Mouse (Mus musculus) layer of hippocampus, adult 18-20 months (tissue): ENCODE results near the gene Slc22a20. TPM values are rescaled to one million over a fixed set of nuclear protein-coding genes. Genes with fewer than 3 reads are reported as not detected.

ENCODE experiments used
- DNase-seq, 2 experiments: peaks; one replicate each; pipeline ENCODE4 v3.0.0; 2022; ENCODE audit warnings: low spot score in 2 of 2
- total RNA-seq, 2 experiments: library from RNA; stranded (reverse); gene quantifications; 2 replicates each; pipeline ENCODE4 v1.2.3; 2021

Slc22a20 gene
- total RNA-seq, 2 experiments from 2014 or later: not detected

DNA sequence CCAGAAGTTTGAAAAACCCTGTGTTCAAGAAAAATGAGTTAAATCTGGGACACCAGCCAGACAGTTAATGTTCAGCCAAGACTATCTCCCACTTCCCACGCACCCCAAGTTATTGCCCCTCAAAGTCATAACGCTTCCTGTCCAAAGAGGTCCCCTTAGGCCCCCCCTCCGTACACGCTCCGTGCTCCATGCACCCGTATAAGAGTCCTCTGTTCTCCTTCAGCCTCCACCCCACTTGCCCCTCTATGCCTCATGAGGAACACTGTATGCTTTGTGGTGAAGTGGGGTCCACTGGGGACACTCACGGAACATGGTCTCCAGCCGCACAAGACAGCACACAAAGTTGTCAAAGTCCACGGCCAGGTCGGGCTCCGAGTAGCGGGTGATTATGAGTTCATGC is 4.1 kb upstream of the Slc22a20 start:
- DNase-seq: no peak

DNA sequence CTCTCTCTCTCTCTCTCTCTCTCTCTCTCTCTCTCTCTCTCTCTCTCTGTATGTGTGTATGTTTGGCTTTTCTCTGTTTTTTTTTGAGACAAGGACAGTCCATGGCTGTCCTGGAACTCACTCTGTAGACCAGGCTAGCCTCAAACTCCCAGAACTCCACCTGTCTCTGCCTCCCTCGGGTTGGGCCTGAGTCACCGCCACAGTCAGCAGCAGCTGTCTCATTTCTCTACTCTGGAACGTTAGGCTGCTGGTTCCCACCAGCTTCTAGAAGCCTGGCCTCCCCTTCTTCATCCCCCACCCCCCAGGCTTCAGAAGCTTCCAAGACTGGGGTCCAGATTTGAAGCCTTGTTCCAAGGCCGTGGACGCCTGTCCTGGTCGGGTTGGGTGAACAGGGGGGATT is 3.6 kb upstream of the Slc22a20 start:
- no peak for DNase-seq

DNA sequence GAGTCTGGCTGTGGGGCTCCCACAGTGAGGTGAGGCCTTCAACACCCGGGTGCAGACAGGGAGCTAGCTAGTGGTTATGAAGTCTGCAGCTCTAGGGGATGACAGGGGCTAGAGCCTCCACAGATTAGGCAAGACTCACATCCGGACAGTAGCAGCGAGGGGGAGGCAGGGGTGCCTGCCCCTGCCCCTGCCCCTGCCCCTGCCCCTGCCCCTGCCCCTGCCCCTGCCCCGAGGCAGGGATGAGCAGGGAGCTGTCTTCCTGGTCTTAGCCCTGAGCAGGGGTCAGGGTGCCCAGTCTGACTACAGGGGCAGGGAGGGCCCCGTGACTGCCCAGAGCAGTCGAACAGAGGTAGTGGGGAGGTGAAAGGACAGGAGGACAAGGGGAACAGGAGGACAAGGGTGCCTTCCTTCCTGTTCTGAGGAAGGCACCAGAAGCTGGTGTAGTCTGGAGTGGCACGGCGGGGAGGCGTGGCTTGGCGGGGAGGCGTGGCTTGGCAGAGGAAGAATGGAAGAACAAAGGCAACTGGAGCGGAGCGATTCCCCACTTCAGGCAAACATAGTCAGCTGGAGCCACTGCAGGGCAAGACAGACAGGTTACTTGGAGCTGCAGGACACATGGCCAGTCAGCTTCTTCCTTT is 3.0 kb upstream of the Slc22a20 start:
- peak; percentile 28 to 37 for DNase-seq

DNA sequence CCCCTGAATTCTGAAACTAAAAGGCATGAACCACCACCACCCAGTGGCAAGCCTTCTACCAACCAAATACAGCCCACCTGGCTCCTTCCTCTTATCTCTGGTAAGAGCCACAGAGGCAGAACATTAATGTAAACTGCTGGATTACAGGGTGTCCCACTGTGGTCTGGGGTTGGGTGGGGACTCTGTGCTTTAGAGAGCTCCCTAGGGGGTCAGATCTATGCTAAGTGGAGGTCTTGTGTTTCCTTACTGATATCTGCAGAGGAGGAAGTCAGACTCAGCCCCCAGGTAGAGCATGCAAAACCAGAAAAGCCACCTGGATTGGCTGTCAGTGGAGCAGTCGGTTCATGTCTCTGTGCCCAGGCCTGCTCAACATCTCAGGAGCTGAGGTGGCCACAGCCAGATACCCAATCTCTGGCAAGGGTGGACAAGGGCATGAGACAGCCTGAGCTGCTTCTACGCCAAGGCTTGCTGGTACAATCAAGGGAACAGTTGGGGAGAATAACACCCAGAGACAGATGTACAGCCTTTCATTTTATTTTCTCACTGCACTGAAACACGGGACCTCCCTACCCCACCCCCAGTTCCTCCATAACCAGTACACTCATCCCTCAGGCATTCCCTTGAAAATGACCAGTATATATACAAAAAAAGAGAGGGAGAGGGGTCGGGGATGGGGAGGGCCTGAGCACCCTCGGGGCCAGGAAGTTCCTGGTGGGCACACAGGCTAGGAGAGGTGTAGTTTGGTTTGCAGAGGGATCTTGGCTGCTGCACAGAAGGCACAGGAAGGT is 2.3 kb upstream of the Slc22a20 start:
- no peak for DNase-seq

DNA sequence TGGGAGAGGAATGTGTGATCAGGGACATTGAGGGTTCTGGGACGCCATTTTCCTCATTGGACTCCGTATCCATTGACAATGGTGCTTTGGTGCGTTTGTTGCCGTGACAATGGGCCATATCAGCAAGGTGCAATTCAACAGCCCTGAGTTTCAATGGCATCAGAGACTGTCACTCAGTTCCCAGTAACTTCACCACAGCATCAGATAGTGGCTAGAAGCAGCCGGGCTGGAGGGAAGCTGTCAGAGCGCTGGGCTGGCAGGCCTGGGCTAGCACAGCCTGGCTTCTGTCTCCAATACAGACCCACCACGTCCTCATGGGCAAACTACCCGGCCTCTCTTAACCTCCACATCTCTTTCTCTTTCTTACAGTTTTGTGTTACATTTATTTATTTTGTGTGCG is 5.5 kb downstream of the Slc22a20 start:
- DNase-seq: no peak

DNA sequence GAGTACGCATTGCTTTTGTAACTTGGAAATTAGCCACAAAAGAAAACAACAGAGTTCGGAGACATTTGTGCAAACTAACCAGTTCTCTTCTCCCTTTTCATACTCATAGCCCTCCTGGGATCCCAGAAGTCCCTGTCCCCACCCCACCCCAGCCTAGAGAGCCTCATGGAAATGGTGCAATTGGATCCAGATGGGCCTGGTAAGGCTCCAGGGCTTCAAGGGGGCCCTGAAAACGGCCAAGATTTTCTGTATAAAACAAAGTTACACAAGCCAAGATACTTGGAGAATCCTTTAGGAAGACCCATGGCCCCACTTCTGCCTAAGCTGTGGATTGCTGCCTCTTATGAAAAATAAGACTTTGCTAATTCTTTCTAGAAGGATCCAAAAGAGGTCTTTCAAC is 8.2 kb downstream of the Slc22a20 start:
- DNase-seq: no peak

DNA sequence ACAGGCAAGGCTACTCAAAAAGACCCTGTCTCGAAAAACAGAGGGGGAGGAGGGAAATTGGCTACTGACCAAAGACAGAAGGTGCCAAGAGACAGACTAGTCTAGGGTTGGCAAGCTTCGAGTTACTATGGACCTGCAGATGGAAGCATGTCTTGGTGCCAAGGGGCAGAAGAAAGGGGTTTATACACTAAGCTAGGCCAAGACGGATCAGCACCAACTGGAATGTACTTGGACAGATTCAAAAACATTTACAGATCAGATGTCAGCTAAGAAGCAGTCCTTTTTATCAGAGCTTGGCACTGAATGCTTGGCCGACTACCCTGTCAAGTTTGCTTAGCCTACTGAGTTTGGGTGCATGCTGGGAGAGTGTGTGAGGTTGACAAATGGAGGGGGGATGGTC is 10.3 kb downstream of the Slc22a20 start:
- DNase-seq: peak; percentile 3 to 44

DNA sequence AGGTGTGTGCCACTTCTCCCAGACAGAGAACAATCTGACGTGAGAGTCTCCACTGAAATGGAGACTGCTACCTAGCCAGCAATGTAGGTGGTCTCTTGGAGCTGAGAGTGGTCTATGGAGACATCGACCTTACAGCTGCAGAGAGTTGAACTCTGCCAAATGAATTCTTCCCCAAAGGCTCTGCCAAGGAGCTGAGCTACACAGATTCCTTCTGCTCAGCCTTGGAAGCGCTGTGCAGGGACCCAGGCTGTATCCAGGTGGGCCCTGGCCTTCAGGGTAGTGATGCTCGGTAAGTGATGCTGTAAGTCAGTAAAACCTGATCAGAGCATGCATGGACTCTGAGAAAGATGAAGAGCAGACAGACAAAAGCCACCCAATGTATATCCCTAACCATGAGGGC is 10.8 kb downstream of the Slc22a20 start:
- no peak for DNase-seq

DNA sequence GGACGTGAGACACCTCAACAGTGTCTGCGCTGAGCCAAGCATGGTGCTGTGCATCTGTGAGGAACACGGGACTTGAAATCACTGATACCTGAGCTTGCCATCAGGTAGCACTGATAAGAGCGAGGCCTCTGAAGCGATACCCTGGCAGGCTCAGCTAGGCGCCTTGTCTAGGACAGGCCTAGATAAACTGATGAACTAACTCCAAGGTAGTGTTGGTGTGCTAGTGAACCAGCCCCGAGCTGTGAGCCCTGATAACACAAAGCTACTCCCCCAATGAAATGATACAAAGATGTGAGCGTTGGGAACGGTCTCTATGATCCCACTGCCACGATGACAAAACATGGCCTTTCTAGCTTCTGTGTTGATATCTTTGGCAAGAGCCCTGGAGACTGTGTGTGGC is 18.3 kb downstream of the Slc22a20 start:
- DNase-seq: no peak

DNA sequence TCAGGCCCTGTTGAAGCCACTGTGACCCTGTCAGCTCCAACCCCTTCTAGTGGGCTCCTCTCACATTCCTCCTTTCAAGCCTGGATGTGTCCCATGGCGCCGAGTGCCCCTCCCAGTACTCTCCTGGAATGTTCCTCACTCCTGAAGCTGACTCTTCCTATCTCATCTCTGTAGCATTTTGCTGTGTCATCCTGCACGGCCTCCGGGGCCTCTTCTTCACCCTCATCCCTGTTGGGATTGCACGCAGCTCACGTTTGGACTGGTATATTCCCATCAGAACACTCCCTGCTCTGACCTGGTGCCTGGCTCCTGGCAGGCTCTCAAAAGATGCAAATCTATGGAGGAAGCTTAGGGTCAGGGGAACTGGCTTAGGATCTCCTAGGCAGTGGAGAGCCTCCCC is 19.2 kb downstream of the Slc22a20 start:
- DNase-seq: no peak

DNA sequence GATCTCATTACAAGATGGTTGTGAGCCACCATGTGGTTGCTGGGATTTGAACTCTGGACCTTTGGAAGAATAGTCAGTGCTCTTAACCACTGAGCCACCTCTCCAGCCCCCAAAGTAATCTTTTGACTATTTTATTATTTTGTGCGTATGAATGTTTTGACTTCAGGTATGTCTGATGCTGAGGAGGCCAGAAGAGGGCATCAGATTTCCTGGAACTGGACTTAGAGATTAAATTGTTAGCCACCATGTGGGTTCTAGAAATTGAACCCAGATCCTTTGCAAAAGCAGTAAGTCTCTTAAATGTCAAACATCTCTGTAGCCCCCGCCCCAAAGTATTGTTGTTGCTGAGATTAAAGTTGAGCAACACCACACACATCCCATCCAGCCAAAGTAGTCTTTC is 20.0 kb downstream of the Slc22a20 start:
- DNase-seq: no peak

DNA sequence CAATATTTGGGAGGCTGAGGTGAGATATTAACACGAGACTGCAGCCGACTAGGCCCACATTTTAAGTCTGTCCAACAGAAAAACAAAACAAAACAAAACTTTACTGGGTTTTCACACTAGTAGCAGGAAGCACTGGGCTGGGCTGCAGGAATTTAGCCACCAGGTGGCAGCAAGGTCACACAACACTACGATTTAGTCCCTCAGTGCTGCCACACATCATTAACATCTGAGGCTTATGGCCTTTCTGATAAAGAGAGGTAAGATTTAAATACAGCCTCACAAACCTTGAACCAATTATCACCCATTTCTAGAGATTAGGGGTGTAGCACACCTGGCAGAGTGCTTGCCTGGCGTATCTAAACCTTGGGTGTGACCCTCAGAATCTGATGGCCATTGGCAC is 20.7 kb downstream of the Slc22a20 start:
- peak; percentile 26 to 78 for DNase-seq

DNA sequence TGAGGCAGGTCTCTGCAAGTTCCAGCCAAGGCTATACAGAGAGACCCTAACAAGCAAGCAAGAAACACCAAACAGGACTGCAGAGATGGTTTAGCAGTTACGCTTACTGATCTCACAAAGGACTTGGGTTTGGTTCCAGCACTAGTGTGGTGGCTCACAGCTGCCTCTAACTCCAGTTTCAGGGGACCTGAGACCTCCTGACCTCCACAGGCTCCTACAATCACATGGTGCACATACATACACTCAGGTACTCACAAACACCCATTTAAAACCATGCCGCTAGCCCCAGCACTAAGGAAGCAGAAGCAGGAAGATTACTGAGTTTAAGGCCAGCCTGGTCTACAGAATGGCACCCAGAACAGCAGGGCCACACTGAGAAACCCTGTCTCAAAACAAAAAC is 21.1 kb downstream of the Slc22a20 start:
- DNase-seq: no peak

DNA sequence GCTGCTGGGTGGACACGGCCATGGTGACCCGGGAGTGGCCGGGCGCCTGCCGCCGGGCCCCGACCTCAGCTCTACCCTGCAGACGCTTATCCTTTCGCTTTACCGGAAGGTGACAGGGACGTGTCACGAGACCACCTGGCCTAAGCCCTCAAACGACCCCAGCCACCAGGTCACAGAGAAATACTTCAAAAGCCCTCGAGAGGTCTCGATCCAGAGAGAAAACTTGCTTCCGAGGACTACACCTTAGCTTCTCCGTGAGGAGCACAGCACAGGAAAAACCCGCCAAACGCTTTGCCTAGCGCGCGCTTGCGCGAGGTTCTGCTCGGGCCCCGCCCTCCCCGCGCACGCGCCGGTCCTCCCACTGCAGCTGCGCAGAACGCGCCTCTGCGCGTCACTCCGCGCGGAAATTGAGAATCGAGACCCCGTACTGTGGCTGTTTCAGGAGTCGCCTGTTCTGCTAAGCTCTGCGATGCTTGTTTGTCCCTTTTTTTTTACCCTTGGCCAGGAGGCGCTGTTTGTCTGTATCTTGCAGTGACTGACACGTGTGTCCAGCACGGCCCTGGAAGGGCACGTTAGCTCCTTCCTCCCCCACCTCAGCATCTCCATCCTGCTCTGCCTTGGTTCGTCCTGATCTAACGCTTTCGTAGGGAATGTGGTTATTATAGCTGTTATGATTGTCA is 21.9 kb downstream of the Slc22a20 start, which contains the start of gene Pola2:
Pola2 (minus strand) TSS at position 320 of the 680 bp plus-strand sequence.
- DNase-seq: peak; percentile 83 to 89

DNA sequence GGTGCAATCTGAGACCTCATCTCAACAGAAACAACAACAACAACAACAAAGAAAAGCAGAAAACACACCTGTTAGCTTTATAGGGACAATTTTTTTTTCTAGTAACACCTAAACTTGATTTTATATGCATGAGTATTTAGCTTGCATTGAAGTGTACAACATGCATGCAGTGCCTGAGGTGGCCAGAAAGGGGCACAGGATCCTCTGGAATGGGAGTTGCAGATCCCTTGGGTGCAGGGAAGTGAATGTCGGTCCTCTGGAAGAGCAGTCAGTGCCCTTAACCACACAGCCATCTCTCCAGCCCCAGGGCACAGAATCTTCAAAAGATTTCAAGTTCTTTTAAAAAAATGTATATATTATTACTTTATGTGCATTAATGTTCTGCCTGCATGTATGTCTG is 23.3 kb downstream of the Slc22a20 start:
- DNase-seq: no peak

DNA sequence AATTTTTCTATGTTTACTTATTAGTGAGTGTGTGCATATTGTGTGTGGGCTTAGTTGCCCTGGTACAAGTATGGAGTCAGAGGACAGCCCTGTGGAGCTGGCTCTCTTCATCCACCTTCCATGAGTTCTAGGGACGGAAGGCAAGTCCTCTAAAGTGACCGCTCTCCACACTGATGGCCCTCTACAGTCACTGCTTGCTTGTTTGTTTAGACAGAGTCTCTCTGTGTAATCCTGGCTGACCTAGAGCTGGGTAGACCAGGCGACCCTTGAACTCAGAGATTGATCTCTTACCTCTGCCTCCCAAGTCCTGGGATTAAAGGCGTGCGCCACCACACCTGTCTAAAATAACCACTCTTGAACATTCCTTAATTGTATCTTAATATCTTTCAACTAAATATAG is 28.6 kb downstream of the Slc22a20 start:
- no peak for DNase-seq

DNA sequence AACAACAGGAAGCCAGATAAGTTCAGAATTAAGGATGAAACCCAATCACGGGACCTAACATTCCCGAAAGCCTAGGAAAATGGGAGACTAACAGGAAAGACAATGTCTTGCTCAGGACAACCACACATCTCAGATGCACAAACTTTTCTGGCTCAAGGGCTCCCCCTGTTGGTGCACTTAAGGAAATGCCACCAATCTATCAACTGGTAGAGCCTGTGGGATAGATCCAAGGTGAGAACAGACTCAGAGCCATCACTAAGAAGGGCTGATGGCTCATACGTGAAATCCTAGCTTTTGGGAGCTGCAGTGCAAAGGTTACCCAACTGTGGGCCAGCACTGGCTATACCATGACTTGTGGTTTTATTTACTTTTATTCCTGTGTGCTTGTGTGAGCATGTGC is 29.3 kb downstream of the Slc22a20 start:
- peak in 1 of 2 experiments; percentile 78 for DNase-seq

DNA sequence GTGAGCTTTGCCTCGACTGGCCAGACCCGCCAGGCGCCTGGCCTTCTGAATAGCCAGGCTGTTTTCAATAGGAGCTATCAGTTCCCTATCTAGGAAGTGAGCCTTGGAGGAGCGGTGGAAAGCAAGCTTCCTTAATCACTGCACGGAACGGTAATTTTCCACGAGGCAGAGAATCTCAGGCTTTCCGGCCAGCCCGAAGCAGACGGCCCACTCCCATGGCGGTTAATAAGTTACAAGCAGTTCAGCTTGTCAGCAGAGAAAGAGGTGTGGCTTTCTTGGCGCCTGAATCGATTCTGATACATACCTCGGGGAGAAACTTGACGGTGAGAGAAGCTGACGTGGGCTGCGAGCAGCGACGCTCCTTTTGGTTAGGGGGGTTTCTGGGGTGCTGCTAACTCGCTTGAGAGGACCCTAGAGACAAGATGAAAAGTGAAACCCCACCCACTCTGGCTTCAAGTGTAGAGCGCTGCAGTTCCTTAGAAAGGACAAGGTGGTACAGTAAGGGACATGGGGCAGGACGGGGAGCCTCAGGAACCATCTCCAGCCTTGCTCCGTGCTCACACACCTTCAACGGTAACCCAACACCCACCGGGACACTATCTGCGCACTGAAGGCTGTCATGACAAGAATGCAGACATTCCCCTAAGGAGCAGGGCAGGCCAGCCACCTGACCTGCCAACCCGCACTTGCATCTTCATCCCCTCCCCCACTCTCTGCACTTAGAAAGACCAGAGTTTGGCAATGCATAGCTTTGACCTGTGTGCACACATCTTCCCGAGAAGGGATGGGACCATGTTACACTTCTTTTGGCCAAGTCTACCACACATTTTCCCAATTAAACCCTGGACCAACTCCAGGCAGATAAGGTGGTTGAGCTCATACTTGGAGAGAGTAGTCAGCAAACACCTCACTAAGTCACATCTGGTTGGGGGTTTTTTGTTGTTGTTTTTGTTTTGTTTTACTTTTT is 30.0 kb downstream of the Slc22a20 start:
- DNase-seq: no peak

DNA sequence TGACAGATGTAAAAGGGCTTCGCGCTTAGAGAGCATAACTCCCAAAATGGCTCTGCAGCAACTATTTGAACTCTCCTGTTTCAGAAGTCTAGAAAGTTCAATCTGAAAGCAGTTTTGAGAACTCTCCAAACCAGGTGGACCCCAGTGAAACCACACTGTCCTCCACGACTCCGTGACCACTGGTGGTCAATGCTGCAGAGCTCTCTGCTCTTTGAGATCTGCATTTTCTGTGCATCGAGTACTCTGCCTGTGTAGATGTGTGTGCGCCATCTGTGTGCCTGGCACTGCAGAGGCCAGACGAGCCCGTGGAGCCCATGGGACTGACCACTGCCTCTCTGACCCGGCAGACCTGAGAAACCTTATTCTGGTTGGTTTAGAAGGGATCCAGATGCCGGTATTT is 31.0 kb downstream of the Slc22a20 start:
- DNase-seq: no peak

DNA sequence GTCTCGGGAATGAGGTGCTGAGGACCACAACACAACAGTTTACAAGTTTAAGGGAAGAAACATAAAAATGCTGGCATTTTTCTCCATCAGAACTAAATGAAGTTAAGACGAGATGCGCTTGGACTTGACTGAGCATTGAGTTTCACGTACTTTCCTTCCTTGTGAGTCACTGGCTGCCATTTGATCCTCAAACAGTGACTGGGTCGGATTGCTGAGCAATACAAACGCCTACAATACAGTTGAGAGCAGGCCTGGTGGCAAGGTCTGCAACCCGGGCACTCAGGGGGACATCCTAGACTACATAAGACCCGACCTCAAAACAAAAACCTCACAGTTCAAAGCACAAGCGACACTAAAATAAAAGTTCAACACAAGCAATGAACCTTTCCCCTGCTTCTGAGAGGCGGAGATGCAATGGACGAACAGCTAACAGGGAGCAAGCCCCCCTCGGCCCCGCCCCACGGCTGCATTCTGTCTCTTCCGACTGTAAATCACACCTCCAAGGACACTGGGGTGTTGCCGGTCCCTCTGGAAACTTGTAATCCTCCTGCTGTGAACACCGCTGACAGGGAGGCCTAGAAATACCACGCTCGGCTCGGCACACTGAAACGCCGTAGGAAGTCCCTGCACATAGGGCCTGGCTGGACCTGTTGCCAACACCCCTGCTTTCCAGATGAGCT is 31.8 kb downstream of the Slc22a20 start:
- DNase-seq: no peak
